Mouse (Mus musculus) stomach, embryonic 14.5 days (tissue): ENCODE measurements around the gene Nanos2. TPM values are rescaled to one million over a fixed set of nuclear protein-coding genes. Genes with fewer than 3 reads are reported as not detected.

Experiments used
- ATAC-seq: fragments of 200-750 bp; cut with Nextera tagmentation; 2 replicates; pipeline ENCODE4 v1.8.0; 2017; ENCODE audit warnings: low read depth, moderate TSS enrichment; ENCODE audit not compliant: insufficient number of reproducible peaks, insufficient read depth, low FRiP score
- H3K27ac ChIP-seq: fragments of 300-500 bp; sonication (generic); 2 replicates; pipeline ENCODE4 v1.5.1; 2014; ENCODE audit warnings: mild to moderate bottlenecking, low read length, moderate library complexity, mixed read lengths
- H3K27me3 ChIP-seq: fragments of 300-500 bp; sonication (generic); 2 replicates; pipeline ENCODE4 v1.6.1; 2014; ENCODE audit warnings: low read length, control low read depth, mixed read lengths; ENCODE audit not compliant: control insufficient read depth, insufficient read depth
- H3K36me3 ChIP-seq: fragments of 300-500 bp; sonication (generic); 2 replicates; pipeline ENCODE4 v1.6.1; 2014; ENCODE audit warnings: mild to moderate bottlenecking, control low read depth, low read length, moderate library complexity, mixed read lengths; ENCODE audit not compliant: control insufficient read depth, insufficient read depth
- H3K4me1 ChIP-seq: fragments of 300-500 bp; sonication (generic); 2 replicates; pipeline ENCODE4 v1.6.1; 2014; ENCODE audit warnings: low read length, control low read depth, mixed read lengths; ENCODE audit not compliant: control insufficient read depth, insufficient read depth
- H3K4me2 ChIP-seq: fragments of 300-500 bp; sonication (generic); replicated peaks from 2 replicates; pipeline ENCODE4 v1.6.1; 2014; ENCODE audit warnings: low read depth, low read length, control low read depth
- H3K4me3 ChIP-seq: fragments of 300-500 bp; sonication (generic); 2 replicates; pipeline ENCODE4 v1.5.1; 2014; ENCODE audit warnings: low read depth, low read length, control low read depth
- H3K9ac ChIP-seq: fragments of 300-500 bp; sonication (generic); replicated peaks from 2 replicates; pipeline ENCODE4 v1.6.1; 2014; ENCODE audit warnings: low read depth, mild to moderate bottlenecking, control low read depth, low read length, moderate library complexity, mixed read lengths
- H3K9me3 ChIP-seq: fragments of 300-500 bp; sonication (generic); 2 replicates; pipeline ENCODE4 v1.6.1; 2016; ENCODE audit warnings: low read depth, low read length, control low read depth; ENCODE audit not compliant: control insufficient read depth
- WGBS: fragments of 180-500 bp; shearing (Covaris S2); extraction: QIAGEN DNeasy Blood & Tissue Kit; methylation state at CpG from one replicate; pipeline ENCODE4 v1.1.7; 2014; 5-methylcytosine and 5-hydroxymethylcytosine counted together
- polyA plus RNA-seq: library from polyadenylated mRNA; unstranded; fragments of >200 nt; fragmentation: Nextera tagmentation; extraction: Ambion mirVana; gene quantifications from 2 replicates; pipeline ENCODE4 v1.2.1, GENCODE M21; 2014

Nanos2 gene
- polyA plus RNA-seq, 1 experiment from 2014 or later, result not detected

- H3K4me2 ChIP-seq, result no peak overlapping the region
- no peak overlapping the region for H3K9ac ChIP-seq
- no peaks in the 10 kb centered on the region for H3K27me3 ChIP-seq
- no peaks in the 10 kb centered on the region for H3K9me3 ChIP-seq
- H3K4me3 ChIP-seq, result no peak overlapping the region
- no peak overlapping the region for H3K27ac ChIP-seq
- H3K36me3 ChIP-seq, result peaks cover 47% of the 10 kb centered on the region
- H3K4me1 ChIP-seq, result peaks cover 8% of the 10 kb centered on the region
- WGBS, result 61% methylated on average over 6 of the region's 6 CpGs
- peak; percentile 56 for ATAC-seq
Measured at GRCm38 (mm10) chr7:19029084-19029653, 42.0 kb downstream of the Nanos2 start.

GRCm38 (mm10) chr7:19031641-19032040 lies 44.4 kb downstream of the Nanos2 start:
- H3K27me3 ChIP-seq, result no peaks in the 10 kb centered on the region
- peaks cover 68% of the 10 kb centered on the region for H3K36me3 ChIP-seq
- H3K4me2 ChIP-seq, result no peak overlapping the region
- ATAC-seq, result no peak
- H3K27ac ChIP-seq, result no peak overlapping the region
- H3K9ac ChIP-seq, result no peak overlapping the region
- H3K4me3 ChIP-seq, result no peak overlapping the region
- WGBS, result 86% methylated on average over 4 of the region's 4 CpGs
- no peaks in the 10 kb centered on the region for H3K4me1 ChIP-seq
- no peaks in the 10 kb centered on the region for H3K9me3 ChIP-seq

Other genes with a start within 250 kb of the Nanos2 start
- not detected in 2 replicates for gene Psg19, start 188.9 kb upstream of the Nanos2 start, polyA plus RNA-seq
- gene Psg17, start 165.8 kb upstream of the Nanos2 start, polyA plus RNA-seq, result 0.23 and 0.27 TPM in 2 replicates
- gene Mill2, start 147.4 kb upstream of the Nanos2 start, polyA plus RNA-seq, result 1.0 and 1.1 TPM in 2 replicates
- 23.9 and 32.8 TPM in 2 replicates for gene Pglyrp1, start 116.1 kb upstream of the Nanos2 start, polyA plus RNA-seq
- 18.5 and 21.7 TPM in 2 replicates for gene Ccdc61, start 77.0 kb upstream of the Nanos2 start, polyA plus RNA-seq
- gene Nova2, start 61.5 kb upstream of the Nanos2 start, polyA plus RNA-seq, result 0.81 and 1.2 TPM in 2 replicates
- 3.0 and 3.5 TPM in 2 replicates for gene Mypop, start 3.8 kb downstream of the Nanos2 start, polyA plus RNA-seq
- gene Irf2bp1, start 16.6 kb downstream of the Nanos2 start, polyA plus RNA-seq, result 22.7 and 25.5 TPM in 2 replicates
- 14.8 and 15.3 TPM in 2 replicates for gene Foxa3, start 36.1 kb downstream of the Nanos2 start, polyA plus RNA-seq
- 21.7 and 23.7 TPM in 2 replicates for gene Sympk, start 37.0 kb downstream of the Nanos2 start, polyA plus RNA-seq
- gene Rsph6a, start 67.3 kb downstream of the Nanos2 start, polyA plus RNA-seq, result not detected in 2 replicates
- gene Dmwd, start 88.8 kb downstream of the Nanos2 start, polyA plus RNA-seq, result 14.3 and 16.8 TPM in 2 replicates
- 70.9 and 72.0 TPM in 2 replicates for gene Dmpk, start 96.4 kb downstream of the Nanos2 start, polyA plus RNA-seq
- gene Six5, start 107.2 kb downstream of the Nanos2 start, polyA plus RNA-seq, result 17.4 and 18.6 TPM in 2 replicates
- 4.6 and 5.7 TPM in 2 replicates for gene Gm4969, start 131.0 kb downstream of the Nanos2 start, polyA plus RNA-seq
- 9.1 and 9.5 TPM in 2 replicates for gene Fbxo46, start 132.5 kb downstream of the Nanos2 start, polyA plus RNA-seq
- gene Qpctl, start 161.9 kb downstream of the Nanos2 start, polyA plus RNA-seq, result 10.9 and 11.3 TPM in 2 replicates
- gene Snrpd2, start 162.3 kb downstream of the Nanos2 start, polyA plus RNA-seq, result 143 and 161 TPM in 2 replicates
- 1.1 and 1.9 TPM in 2 replicates for gene Gipr, start 178.7 kb downstream of the Nanos2 start, polyA plus RNA-seq
- 4.1 and 4.8 TPM in 2 replicates for gene Eml2, start 189.0 kb downstream of the Nanos2 start, polyA plus RNA-seq
- 1.4 and 2.0 TPM in 2 replicates for gene Gpr4, start 225.1 kb downstream of the Nanos2 start, polyA plus RNA-seq
- 37.1 and 42.9 TPM in 2 replicates for gene Opa3, start 240.9 kb downstream of the Nanos2 start, polyA plus RNA-seq